Mouse (Mus musculus): Measurements from ENCODE around the gene Ttc32. TPM values are rescaled to one million over a fixed set of nuclear protein-coding genes. Genes with fewer than 3 reads are reported as not detected.

Ttc32 gene
- polyA plus RNA-seq, 1 experiment from 2014 or later, result 16.7 TPM

GRCm38 (mm10) chr12:9040686-9041085 lies 10.9 kb downstream of the Ttc32 start:
- no peaks in the 10 kb centered on the region for H3K9me3 ChIP-seq (ENCODE audit: low read length)
- TF ChIP-seq CTCF (IDR thresholded peaks at IDR 0.05), result no peak
- TF ChIP-seq EP300 (IDR thresholded peaks at IDR 0.05), result no peak
- H3K4me1 ChIP-seq (ENCODE audit: insufficient read depth, low read depth, low read length), result no peaks in the 10 kb centered on the region
- H3K27ac ChIP-seq (ENCODE audit: low read length), result no peak overlapping the region
- no peak overlapping the region for H3K4me3 ChIP-seq (ENCODE audit: low read depth, low read length)
- H3K27me3 ChIP-seq (replicated peaks; ENCODE audit: insufficient read depth, low read length), result no peaks in the 10 kb centered on the region
- no peak overlapping the region for H3K9ac ChIP-seq (replicated peaks; ENCODE audit: low read depth)
- H3K4me2 ChIP-seq (replicated peaks; ENCODE audit: low read depth, low read length), result no peak overlapping the region
- ATAC-seq (no peak), DNase-seq (ENCODE audit: low spot score) (no peak)
- WGBS, result 79% methylated on average over 7 of the region's 7 CpGs
- H3K36me3 ChIP-seq (ENCODE audit: insufficient read depth, low read length), result 0 out of 2 replicates have a peak, but pooled peaks cover 4% of the 10 kb centered on the region

GRCm38 (mm10) chr12:9042316-9042715 lies 12.5 kb downstream of the Ttc32 start:
- TF ChIP-seq CTCF (IDR thresholded peaks at IDR 0.05), result no peak
- TF ChIP-seq EP300 (IDR thresholded peaks at IDR 0.05), result no peak
- ATAC-seq (no peak), DNase-seq (ENCODE audit: low spot score) (no peak)
- Histone ChIP-seq H3K4me2 (replicated peaks; ENCODE audit: low read depth, low read length) (no peak overlapping the region), H3K9ac (replicated peaks; ENCODE audit: low read depth) (no peak overlapping the region), H3K9me3 (ENCODE audit: low read length) (no peaks in the 10 kb centered on the region), H3K36me3 (ENCODE audit: insufficient read depth, low read length) (0 out of 2 replicates have a peak, but pooled peaks cover 4% of the 10 kb centered on the region), H3K4me1 (ENCODE audit: insufficient read depth, low read depth, low read length) (no peaks in the 10 kb centered on the region), H3K27ac (ENCODE audit: low read length) (no peak overlapping the region), H3K4me3 (ENCODE audit: low read depth, low read length) (no peak overlapping the region), H3K27me3 (replicated peaks; ENCODE audit: insufficient read depth, low read length) (no peaks in the 10 kb centered on the region)
- WGBS, result 81% methylated on average over 5 of the region's 5 CpGs

GRCm38 (mm10) chr12:9042759-9043158 lies 13.0 kb downstream of the Ttc32 start:
- 0 out of 2 replicates have a peak, but pooled peaks cover 4% of the 10 kb centered on the region for H3K36me3 ChIP-seq (ENCODE audit: insufficient read depth, low read length)
- H3K27ac ChIP-seq (ENCODE audit: low read length), result no peak overlapping the region
- no peak overlapping the region for H3K9ac ChIP-seq (replicated peaks; ENCODE audit: low read depth)
- no peaks in the 10 kb centered on the region for H3K9me3 ChIP-seq (ENCODE audit: low read length)
- no peaks in the 10 kb centered on the region for H3K27me3 ChIP-seq (replicated peaks; ENCODE audit: insufficient read depth, low read length)
- no peak for ATAC-seq
- no peak overlapping the region for H3K4me3 ChIP-seq (ENCODE audit: low read depth, low read length)
- H3K4me2 ChIP-seq (replicated peaks; ENCODE audit: low read depth, low read length), result no peak overlapping the region
- 77% methylated on average over 3 of the region's 3 CpGs for WGBS
- H3K4me1 ChIP-seq (ENCODE audit: insufficient read depth, low read depth, low read length), result no peaks in the 10 kb centered on the region
- no peak for TF ChIP-seq CTCF (IDR thresholded peaks at IDR 0.05)
- TF ChIP-seq EP300 (IDR thresholded peaks at IDR 0.05), result no peak
- DNase-seq (ENCODE audit: low spot score), result no peak

- H3K27me3 ChIP-seq (replicated peaks; ENCODE audit: insufficient read depth, low read length), result no peaks in the 10 kb centered on the region
- H3K4me3 ChIP-seq (ENCODE audit: low read depth, low read length), result no peak overlapping the region
- no peak overlapping the region for H3K27ac ChIP-seq (ENCODE audit: low read length)
- H3K9ac ChIP-seq (replicated peaks; ENCODE audit: low read depth), result no peak overlapping the region
- no peak for ATAC-seq
- H3K36me3 ChIP-seq (ENCODE audit: insufficient read depth, low read length), result 0 out of 2 replicates have a peak, but pooled peaks cover 4% of the 10 kb centered on the region
- no peak for DNase-seq (ENCODE audit: low spot score)
- H3K4me1 ChIP-seq (ENCODE audit: insufficient read depth, low read depth, low read length), result no peaks in the 10 kb centered on the region
- no peak overlapping the region for H3K4me2 ChIP-seq (replicated peaks; ENCODE audit: low read depth, low read length)
- no peaks in the 10 kb centered on the region for H3K9me3 ChIP-seq (ENCODE audit: low read length)
- 92% methylated on average over 7 of the region's 7 CpGs for WGBS
- TF ChIP-seq CTCF (IDR thresholded peaks at IDR 0.05), result no peak
- no peak for TF ChIP-seq EP300 (IDR thresholded peaks at IDR 0.05)
Measured at GRCm38 (mm10) chr12:9044666-9045065, 14.9 kb downstream of the Ttc32 start.

GRCm38 (mm10) chr12:9046674-9047073 lies 16.9 kb downstream of the Ttc32 start:
- Histone ChIP-seq H3K4me3 (ENCODE audit: low read depth, low read length) (no peak overlapping the region), H3K9ac (replicated peaks; ENCODE audit: low read depth) (no peak overlapping the region), H3K4me2 (replicated peaks; ENCODE audit: low read depth, low read length) (no peak overlapping the region), H3K27ac (ENCODE audit: low read length) (no peak overlapping the region), H3K36me3 (ENCODE audit: insufficient read depth, low read length) (0 out of 2 replicates have a peak, but pooled peaks cover 4% of the 10 kb centered on the region), H3K4me1 (ENCODE audit: insufficient read depth, low read depth, low read length) (no peaks in the 10 kb centered on the region), H3K9me3 (ENCODE audit: low read length) (no peaks in the 10 kb centered on the region), H3K27me3 (replicated peaks; ENCODE audit: insufficient read depth, low read length) (no peaks in the 10 kb centered on the region)
- 78% methylated on average over 4 of the region's 4 CpGs for WGBS
- no peak for TF ChIP-seq CTCF (IDR thresholded peaks at IDR 0.05)
- TF ChIP-seq EP300 (IDR thresholded peaks at IDR 0.05), result no peak
- ATAC-seq, result no peak
- DNase-seq (ENCODE audit: low spot score), result no peak

- ATAC-seq (no peak), DNase-seq (ENCODE audit: low spot score) (no peak)
- no peaks in the 10 kb centered on the region for H3K27me3 ChIP-seq (replicated peaks; ENCODE audit: insufficient read depth, low read length)
- no peak overlapping the region for H3K27ac ChIP-seq (ENCODE audit: low read length)
- no peak overlapping the region for H3K9ac ChIP-seq (replicated peaks; ENCODE audit: low read depth)
- H3K4me3 ChIP-seq (ENCODE audit: low read depth, low read length), result no peak overlapping the region
- H3K4me1 ChIP-seq (ENCODE audit: insufficient read depth, low read depth, low read length), result no peaks in the 10 kb centered on the region
- no peak overlapping the region for H3K4me2 ChIP-seq (replicated peaks; ENCODE audit: low read depth, low read length)
- H3K9me3 ChIP-seq (ENCODE audit: low read length), result no peaks in the 10 kb centered on the region
- 45% methylated on average over 8 of the region's 8 CpGs for WGBS
- no peaks in the 10 kb centered on the region for H3K36me3 ChIP-seq (ENCODE audit: insufficient read depth, low read length)
- TF ChIP-seq CTCF (IDR thresholded peaks at IDR 0.05), result no peak
- no peak for TF ChIP-seq EP300 (IDR thresholded peaks at IDR 0.05)
Measured at GRCm38 (mm10) chr12:9048090-9048489, 18.3 kb downstream of the Ttc32 start.

- Histone ChIP-seq H3K27me3 (replicated peaks; ENCODE audit: insufficient read depth, low read length) (no peaks in the 10 kb centered on the region), H3K36me3 (ENCODE audit: insufficient read depth, low read length) (no peaks in the 10 kb centered on the region), H3K4me2 (replicated peaks; ENCODE audit: low read depth, low read length) (no peak overlapping the region), H3K9me3 (ENCODE audit: low read length) (no peaks in the 10 kb centered on the region), H3K4me1 (ENCODE audit: insufficient read depth, low read depth, low read length) (no peaks in the 10 kb centered on the region), H3K9ac (replicated peaks; ENCODE audit: low read depth) (no peak overlapping the region), H3K27ac (ENCODE audit: low read length) (no peak overlapping the region), H3K4me3 (ENCODE audit: low read depth, low read length) (no peak overlapping the region)
- TF ChIP-seq CTCF (IDR thresholded peaks at IDR 0.05) (no peak), EP300 (IDR thresholded peaks at IDR 0.05) (no peak)
- WGBS, result 24% methylated on average over 6 of the region's 6 CpGs
- DNase-seq (ENCODE audit: low spot score) (no peak), ATAC-seq (no peak)
Measured at GRCm38 (mm10) chr12:9050824-9051223, 21.0 kb downstream of the Ttc32 start.

Measured in lung, postnatal 0 days (tissue).